Mouse (Mus musculus): ENCODE results near the gene Stat6. TPM values are rescaled to one million over a fixed set of nuclear protein-coding genes. Genes with fewer than 3 reads are reported as not detected.
A peak's percentile ranks its signal among the peaks of the same experiment; 100 is the strongest.
"Not testable (repeated sequence)": the region's sequence is repeated elsewhere in the genome, so short reads cannot be mapped to it uniquely, and the experiment has no call there.

Stat6 gene
- polyA plus RNA-seq, 1 experiment from 2014 or later = 6.0 TPM

GRCm38 (mm10) chr10:127640421-127640820 lies 2.4 kb upstream of the Stat6 start:
- ATAC-seq = no peak
- Histone ChIP-seq H3K27me3 (replicated peaks; ENCODE audit: control insufficient read depth, insufficient read depth, low read length) (peaks cover 9% of the 10 kb centered on the region), H3K36me3 (ENCODE audit: control insufficient read depth, insufficient read depth, low read length) (no peaks in the 10 kb centered on the region), H3K27ac (ENCODE audit: low read depth, low read length) (no peak overlapping the region), H3K4me1 (ENCODE audit: control insufficient read depth, insufficient read depth, low read depth, low read length) (peaks cover 8% of the 10 kb centered on the region), H3K9me3 (ENCODE audit: control insufficient read depth, low read length) (no peaks in the 10 kb centered on the region), H3K4me2 (ENCODE audit: low read length) (no peak overlapping the region), H3K4me3 (ENCODE audit: low read length) (no peak overlapping the region), H3K9ac (ENCODE audit: low read depth, low read length) (no peak overlapping the region)
- 79% methylated on average over 5 of the region's 5 CpGs for whole genome bisulfite sequencing

DNA sequence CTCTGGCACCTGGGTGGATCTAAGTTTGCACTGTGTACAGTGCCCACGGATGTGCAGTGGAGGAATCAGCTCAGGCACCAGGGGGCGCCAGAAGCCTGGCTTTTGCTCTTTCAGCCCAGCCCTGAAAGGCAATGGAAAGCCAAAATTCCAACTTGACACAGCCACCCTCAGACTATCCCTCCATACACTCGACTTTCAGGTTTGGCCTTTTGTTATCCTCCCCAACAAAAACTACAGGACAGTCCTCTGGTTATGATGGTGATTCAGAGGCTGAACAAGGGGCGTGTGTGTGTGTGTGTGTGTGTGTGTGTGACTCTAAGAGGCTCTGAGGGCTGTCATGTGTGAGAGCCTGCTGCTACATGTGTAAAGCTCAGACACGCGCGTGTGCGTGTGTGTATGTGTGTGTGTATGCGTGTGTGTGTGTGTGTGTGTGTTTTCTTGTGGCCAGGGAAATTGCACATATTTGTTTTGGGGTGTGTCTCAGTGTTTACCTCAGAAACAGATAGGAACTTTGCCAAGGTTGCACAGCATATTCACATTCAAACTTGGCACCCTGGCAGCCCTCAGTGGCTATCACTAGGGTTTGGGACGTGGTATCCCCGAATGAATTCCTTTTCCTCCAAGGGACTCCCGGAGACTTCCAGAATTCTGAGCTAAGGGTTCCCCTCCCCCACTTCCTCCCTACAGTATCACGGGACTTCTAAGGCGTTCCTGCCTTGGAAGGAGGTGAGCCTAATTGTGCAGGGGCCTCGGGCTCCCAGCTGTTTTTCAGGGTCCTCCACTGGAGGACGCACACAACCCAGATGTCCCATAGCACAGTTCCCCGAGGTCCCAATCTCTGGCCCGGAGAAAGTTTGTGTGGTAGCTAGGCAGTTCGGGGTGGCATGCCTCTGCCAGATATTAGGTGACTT lies 670 bp upstream of the Stat6 start:
- peaks cover 9% of the 10 kb centered on the region for H3K27me3 ChIP-seq (replicated peaks; ENCODE audit: control insufficient read depth, insufficient read depth, low read length)
- no peaks in the 10 kb centered on the region for H3K9me3 ChIP-seq (ENCODE audit: control insufficient read depth, low read length)
- H3K9ac ChIP-seq (ENCODE audit: low read depth, low read length) = peak overlapping the region; percentile 58
- 8% methylated on average over 19 of the region's 19 CpGs for WGBS
- H3K4me1 ChIP-seq (ENCODE audit: control insufficient read depth, insufficient read depth, low read depth, low read length) = peaks cover 8% of the 10 kb centered on the region
- H3K4me2 ChIP-seq (ENCODE audit: low read length) = peak overlapping the region; percentile 56
- peak overlapping the region; percentile 35 for H3K4me3 ChIP-seq (ENCODE audit: low read length)
- H3K27ac ChIP-seq (ENCODE audit: low read depth, low read length) = peak overlapping the region; percentile 67
- no peaks in the 10 kb centered on the region for H3K36me3 ChIP-seq (ENCODE audit: control insufficient read depth, insufficient read depth, low read length)
- ATAC-seq = peak; percentile 82

GRCm38 (mm10) chr10:127643553-127644238 lies 910 bp downstream of the Stat6 start:
- Histone ChIP-seq H3K36me3 (ENCODE audit: control insufficient read depth, insufficient read depth, low read length) (no peaks in the 10 kb centered on the region), H3K27me3 (replicated peaks; ENCODE audit: control insufficient read depth, insufficient read depth, low read length) (peaks cover 9% of the 10 kb centered on the region), H3K4me1 (ENCODE audit: control insufficient read depth, insufficient read depth, low read depth, low read length) (peaks cover 8% of the 10 kb centered on the region), H3K9me3 (ENCODE audit: control insufficient read depth, low read length) (no peaks in the 10 kb centered on the region), H3K4me2 (ENCODE audit: low read length) (peak overlapping the region; percentile 56), H3K4me3 (ENCODE audit: low read length) (peak overlapping the region; percentile 35), H3K9ac (ENCODE audit: low read depth, low read length) (peak overlapping the region; percentile 58; the same call in 1 of the 2 replicates), H3K27ac (ENCODE audit: low read depth, low read length) (peak overlapping the region; percentile 67)
- under 1% methylated on average over 25 of the region's 25 CpGs for WGBS
- ATAC-seq = peak; percentile 15; the same call in 1 of the 2 replicates

GRCm38 (mm10) chr10:127645791-127646190 lies 3.0 kb downstream of the Stat6 start:
- Histone ChIP-seq H3K9me3 (ENCODE audit: control insufficient read depth, low read length) (no peaks in the 10 kb centered on the region), H3K36me3 (ENCODE audit: control insufficient read depth, insufficient read depth, low read length) (no peaks in the 10 kb centered on the region), H3K9ac (ENCODE audit: low read depth, low read length) (no peak overlapping the region), H3K4me1 (ENCODE audit: control insufficient read depth, insufficient read depth, low read depth, low read length) (peaks cover 8% of the 10 kb centered on the region), H3K27me3 (replicated peaks; ENCODE audit: control insufficient read depth, insufficient read depth, low read length) (peaks cover 9% of the 10 kb centered on the region), H3K27ac (ENCODE audit: low read depth, low read length) (no peak overlapping the region), H3K4me3 (ENCODE audit: low read length) (no peak overlapping the region), H3K4me2 (ENCODE audit: low read length) (no peak overlapping the region)
- 58% methylated on average over 2 of the region's 2 CpGs for WGBS
- no peak for ATAC-seq

- H3K4me1 ChIP-seq (ENCODE audit: control insufficient read depth, insufficient read depth, low read depth, low read length) = no peaks in the 10 kb centered on the region
- no peaks in the 10 kb centered on the region for H3K9me3 ChIP-seq (ENCODE audit: control insufficient read depth, low read length)
- H3K4me3 ChIP-seq (ENCODE audit: low read length) = no peak overlapping the region
- H3K4me2 ChIP-seq (ENCODE audit: low read length) = peak overlapping the region; percentile 1; the same call in 1 of the 2 replicates
- ATAC-seq = no peak
- H3K9ac ChIP-seq (ENCODE audit: low read depth, low read length) = no peak overlapping the region
- WGBS = 56% methylated on average over 21 of the region's 21 CpGs
- no peak overlapping the region for H3K27ac ChIP-seq (ENCODE audit: low read depth, low read length)
- no peaks in the 10 kb centered on the region for H3K27me3 ChIP-seq (replicated peaks; ENCODE audit: control insufficient read depth, insufficient read depth, low read length)
- H3K36me3 ChIP-seq (ENCODE audit: control insufficient read depth, insufficient read depth, low read length) = no peaks in the 10 kb centered on the region
Measured at GRCm38 (mm10) chr10:127652906-127653638, 10.3 kb downstream of the Stat6 start.

DNA sequence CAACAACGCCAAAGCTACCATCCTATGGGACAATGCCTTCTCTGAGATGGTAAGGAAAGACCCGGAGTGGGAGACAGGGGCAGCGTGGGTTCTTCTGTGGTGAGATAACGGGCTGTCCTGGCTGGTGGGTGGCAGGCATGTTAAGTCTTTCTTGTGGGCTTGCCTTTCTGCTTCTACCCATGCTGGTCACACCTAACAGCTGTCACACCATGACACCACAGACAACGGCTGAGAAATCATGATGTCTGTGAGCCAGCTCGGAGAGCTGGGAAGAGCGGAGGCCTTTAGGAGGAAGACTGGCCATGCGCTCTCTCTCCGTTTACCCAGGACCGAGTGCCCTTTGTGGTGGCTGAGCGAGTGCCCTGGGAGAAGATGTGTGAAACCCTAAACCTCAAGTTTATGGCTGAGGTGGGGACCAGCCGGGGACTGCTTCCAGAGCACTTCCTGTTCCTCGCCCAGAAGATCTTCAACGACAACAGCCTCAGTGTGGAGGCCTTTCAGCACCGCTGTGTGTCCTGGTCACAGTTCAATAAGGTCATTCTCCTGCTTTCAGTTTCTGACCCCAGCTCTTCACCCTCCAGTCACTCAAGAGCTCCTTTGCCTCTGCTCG lies 12.3 kb downstream of the Stat6 start:
- Histone ChIP-seq H3K27me3 (replicated peaks; ENCODE audit: control insufficient read depth, insufficient read depth, low read length) (peaks cover 4% of the 10 kb centered on the region; the same call in 1 of the 2 replicates), H3K36me3 (ENCODE audit: control insufficient read depth, insufficient read depth, low read length) (no peaks in the 10 kb centered on the region), H3K4me1 (ENCODE audit: control insufficient read depth, insufficient read depth, low read depth, low read length) (no peaks in the 10 kb centered on the region), H3K9ac (ENCODE audit: low read depth, low read length) (no peak overlapping the region), H3K4me2 (ENCODE audit: low read length) (no peak overlapping the region), H3K9me3 (ENCODE audit: control insufficient read depth, low read length) (no peaks in the 10 kb centered on the region), H3K4me3 (ENCODE audit: low read length) (no peak overlapping the region), H3K27ac (ENCODE audit: low read depth, low read length) (no peak overlapping the region)
- no peak for ATAC-seq
- 76% methylated on average over 16 of the region's 16 CpGs for WGBS

DNA sequence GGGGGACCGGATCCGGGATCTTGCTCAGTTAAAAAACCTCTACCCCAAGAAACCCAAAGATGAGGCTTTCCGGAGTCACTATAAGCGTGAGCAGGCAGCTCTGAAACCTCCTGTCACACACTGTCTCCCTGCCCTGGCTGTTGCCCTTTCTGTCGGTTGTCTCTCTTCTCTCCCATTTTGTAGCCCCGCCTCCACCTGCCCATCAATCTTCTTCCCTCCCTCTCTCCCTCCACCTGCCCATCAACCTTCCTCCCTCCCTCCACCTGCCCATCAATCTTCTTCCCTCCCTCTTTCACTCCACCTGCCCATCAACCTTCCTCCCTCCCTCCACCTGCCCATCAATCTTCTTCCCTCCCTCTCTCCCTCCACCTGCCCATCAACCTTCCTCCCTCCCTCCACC lies 14.8 kb downstream of the Stat6 start:
- H3K4me3 ChIP-seq (ENCODE audit: low read length); ATAC-seq; H3K4me2 ChIP-seq (ENCODE audit: low read length); H3K27ac ChIP-seq (ENCODE audit: low read depth, low read length); H3K9ac ChIP-seq (ENCODE audit: low read depth, low read length); H3K9me3 ChIP-seq (ENCODE audit: control insufficient read depth, low read length); H3K36me3 ChIP-seq (ENCODE audit: control insufficient read depth, insufficient read depth, low read length): not testable (repeated sequence)
- peaks cover 16% of the 10 kb centered on the region for H3K27me3 ChIP-seq (replicated peaks; ENCODE audit: control insufficient read depth, insufficient read depth, low read length)
- WGBS = 59% methylated on average over 6 of the region's 6 CpGs
- peaks cover 12% of the 10 kb centered on the region for H3K4me1 ChIP-seq (ENCODE audit: control insufficient read depth, insufficient read depth, low read depth, low read length)

- WGBS = 30% methylated on average over 6 of the region's 6 CpGs
- Histone ChIP-seq H3K27me3 (replicated peaks; ENCODE audit: control insufficient read depth, insufficient read depth, low read length) (peaks cover 18% of the 10 kb centered on the region), H3K36me3 (ENCODE audit: control insufficient read depth, insufficient read depth, low read length) (no peaks in the 10 kb centered on the region), H3K4me1 (ENCODE audit: control insufficient read depth, insufficient read depth, low read depth, low read length) (peaks cover 13% of the 10 kb centered on the region), H3K27ac (ENCODE audit: low read depth, low read length) (no peak overlapping the region), H3K9ac (ENCODE audit: low read depth, low read length) (no peak overlapping the region), H3K9me3 (ENCODE audit: control insufficient read depth, low read length) (no peaks in the 10 kb centered on the region), H3K4me3 (ENCODE audit: low read length) (no peak overlapping the region), H3K4me2 (ENCODE audit: low read length) (no peak overlapping the region)
- ATAC-seq = no peak
Measured at GRCm38 (mm10) chr10:127658076-127658475, 15.3 kb downstream of the Stat6 start.

Measured in hindbrain, embryonic 16.5 days (tissue).